Mouse (Mus musculus) CH12F3 (cell line): ENCODE data around the gene Tlr7.
"Not testable (repeated sequence)": the region's sequence is repeated elsewhere in the genome, so short reads cannot be mapped to it uniquely, and the experiment has no call there.

ENCODE experiments used
- in situ Hi-C: fragments of 300-500 bp; cut with MboI; formaldehyde crosslinking; loops from 2 replicates; pipeline ENCODE4 v1.14.3; 2020; ENCODE audit warnings: low sequenced_read_pairs

The Tlr7 gene

DNA sequence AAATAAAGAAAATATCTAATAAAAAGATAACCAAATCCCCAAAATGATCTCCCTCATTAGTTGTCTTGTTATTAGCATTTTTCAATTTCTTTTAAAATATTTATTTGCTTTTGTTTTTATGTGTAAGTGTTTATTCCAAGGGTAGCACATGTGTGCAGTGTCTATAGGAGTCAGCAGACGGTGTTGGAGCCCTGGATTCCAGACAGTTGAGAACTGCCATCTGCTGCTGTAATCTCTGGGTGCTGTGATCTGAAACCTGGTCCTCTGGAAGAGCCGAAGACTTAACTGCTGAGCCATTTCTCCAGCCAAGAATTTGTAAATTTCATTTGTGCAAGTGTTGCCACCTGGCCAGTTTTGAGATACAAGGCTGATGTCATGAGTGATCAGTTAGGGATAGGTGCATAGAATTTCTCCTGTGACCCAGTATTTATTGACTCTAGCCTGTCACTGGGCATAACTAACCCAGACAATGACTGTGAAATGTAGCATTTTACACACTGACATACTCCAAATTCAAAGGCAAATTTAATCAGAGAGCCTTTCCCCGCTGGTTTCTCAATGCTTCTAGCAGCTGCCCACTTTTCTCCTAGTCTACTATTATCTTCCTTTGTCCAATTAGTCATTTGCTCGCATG lies 15.1 kb downstream of the Tlr7 start:
- in situ Hi-C loops = no loop called here

DNA sequence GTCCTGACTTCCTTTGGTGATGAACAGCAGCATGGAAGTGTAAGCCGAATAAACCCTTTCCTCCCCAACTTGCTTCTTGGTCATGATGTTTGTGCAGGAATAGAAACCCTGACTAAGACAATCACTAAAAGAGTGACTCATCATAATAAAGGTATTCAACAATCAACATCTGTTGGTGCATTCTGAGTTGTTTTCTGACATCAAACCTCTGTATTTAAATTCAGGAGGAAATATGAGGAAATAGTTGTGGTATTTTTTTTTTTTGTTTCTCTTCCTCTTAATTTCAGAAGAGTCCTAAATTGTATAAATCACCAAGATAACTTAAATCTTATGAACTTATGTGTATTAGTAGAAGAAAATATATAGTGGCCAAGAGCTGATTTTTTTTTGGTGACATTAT lies 28.3 kb downstream of the Tlr7 start:
- in situ Hi-C loops = not testable (repeated sequence)

DNA sequence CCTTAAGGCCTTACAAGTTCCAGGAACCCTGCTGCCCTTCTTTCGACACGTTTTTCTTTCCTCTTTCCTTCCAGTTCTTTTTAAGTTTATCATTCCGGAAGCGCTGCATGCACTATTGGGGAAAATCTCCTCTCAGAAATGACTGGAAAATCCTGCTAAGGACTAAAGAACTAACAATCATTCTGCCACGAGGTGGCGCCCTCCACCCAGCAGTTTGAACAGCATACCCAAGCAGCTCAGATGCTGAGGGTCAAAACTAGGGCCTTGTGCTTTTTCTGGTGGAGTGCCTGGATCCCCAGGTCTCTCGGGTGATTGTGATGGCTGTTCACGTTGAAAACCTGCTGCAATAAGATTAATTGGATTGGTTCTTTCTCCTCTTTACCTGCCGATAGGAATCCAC lies 53.4 kb downstream of the Tlr7 start:
- in situ Hi-C loops = loop anchor here (25.0 kb wide), 1 partner anchor 535 kb away; no protein-coding TSS in a partner anchor

DNA sequence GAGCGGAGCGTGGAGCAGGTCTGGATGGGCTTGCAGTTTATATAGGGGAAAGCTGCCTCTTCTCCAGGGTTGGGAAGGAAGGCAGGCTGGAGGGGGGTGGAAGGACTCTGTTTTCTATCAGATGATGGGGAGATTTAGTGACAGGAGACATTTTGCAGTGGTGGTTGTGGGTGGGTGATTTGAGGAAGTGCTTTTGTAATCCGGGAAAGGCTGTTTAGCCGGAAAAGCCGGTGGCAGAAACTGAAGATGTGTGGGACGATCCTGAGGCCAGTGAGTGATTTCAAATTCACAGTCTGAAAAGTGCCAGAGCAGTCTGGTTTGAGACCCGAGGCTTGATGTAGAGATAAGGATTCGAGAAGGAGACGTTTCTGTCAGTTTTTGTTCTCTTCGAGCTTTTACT lies 53.8 kb downstream of the Tlr7 start:
- in situ Hi-C loops = loop anchor here (25.0 kb wide), 1 partner anchor 536 kb away; no protein-coding TSS in a partner anchor

DNA sequence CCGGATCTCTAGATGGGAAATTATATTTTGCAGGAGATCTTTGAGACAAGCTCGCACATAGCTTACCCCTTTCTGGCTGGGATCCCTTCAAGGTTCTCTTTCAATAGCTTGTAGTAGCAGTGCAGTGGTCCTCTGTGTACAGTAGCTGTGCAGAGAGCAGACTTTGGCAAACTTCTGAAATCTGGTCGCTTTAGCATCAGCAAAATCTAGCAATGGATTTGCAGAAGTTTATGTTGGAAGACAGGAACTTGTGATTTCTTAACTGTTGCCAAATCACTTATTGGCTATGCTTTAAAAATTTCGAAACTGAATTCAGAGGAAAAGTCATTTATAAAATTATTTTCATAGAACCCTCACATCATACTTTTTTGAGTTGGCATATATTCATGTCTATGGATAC lies 66.3 kb downstream of the Tlr7 start, which contains the start of gene Tlr8:
Gene Tlr8, minus strand, starts transcription at position 244 of the 400 bp plus-strand sequence.
- in situ Hi-C loops = no loop called here

DNA sequence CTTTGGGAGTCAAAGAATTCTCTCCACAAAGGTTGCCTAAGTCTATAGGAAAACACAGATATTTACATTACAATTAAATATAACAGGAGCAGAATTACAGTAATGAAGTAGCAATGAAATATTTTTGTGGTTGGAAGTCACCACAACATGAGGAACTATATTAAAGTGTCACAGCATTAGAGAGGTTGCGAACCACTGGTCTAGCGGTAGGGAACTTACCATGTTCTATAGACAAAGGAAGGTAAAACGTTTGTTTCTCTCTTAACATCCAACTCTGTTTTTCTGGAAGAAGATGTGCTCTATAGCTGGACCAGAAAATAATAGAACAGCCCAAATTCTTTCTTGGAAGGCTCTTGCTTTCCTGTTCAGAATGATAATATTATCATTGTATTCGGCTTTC lies 66.8 kb downstream of the Tlr7 start:
- in situ Hi-C loops = no loop called here
